Mouse (Mus musculus) limb, embryonic 11.5 days (tissue): ENCODE results near the gene Fam216b. TPM values are rescaled to one million over a fixed set of nuclear protein-coding genes. Genes with fewer than 3 reads are reported as not detected.

Experiments used
- ATAC-seq: fragments of 200-750 bp; cut with Nextera tagmentation; 2 replicates; pipeline ENCODE4 v1.8.0; 2017; ENCODE audit warnings: low read depth; ENCODE audit not compliant: insufficient number of reproducible peaks, low FRiP score, low TSS enrichment
- DNase-seq: peaks from one replicate; pipeline ENCODE4 v3.0.0-alpha.2; 2015; ENCODE audit warnings: low spot score
- H3K27ac ChIP-seq: fragments of 300-500 bp; sonication (generic); replicated peaks from 2 replicates; pipeline ENCODE4 v1.5.1; 2014; ENCODE audit warnings: low read depth, mild to moderate bottlenecking, low read length
- H3K27me3 ChIP-seq: fragments of 300-500 bp; sonication (generic); 2 replicates; pipeline ENCODE4 v1.6.1; 2014; ENCODE audit warnings: mild to moderate bottlenecking, low read length, mixed read lengths; ENCODE audit not compliant: control insufficient read depth, insufficient read depth
- H3K36me3 ChIP-seq: fragments of 300-500 bp; sonication (generic); 2 replicates; pipeline ENCODE4 v1.6.1; 2014; ENCODE audit warnings: mild to moderate bottlenecking, low read length, moderate library complexity, mixed read lengths; ENCODE audit not compliant: control insufficient read depth, insufficient read depth
- H3K4me1 ChIP-seq: fragments of 300-500 bp; sonication (generic); 2 replicates; pipeline ENCODE4 v1.6.1; 2014; ENCODE audit warnings: low read length, mixed read lengths; ENCODE audit not compliant: control insufficient read depth, insufficient read depth
- H3K4me2 ChIP-seq: fragments of 300-500 bp; sonication (generic); 2 replicates; pipeline ENCODE4 v1.6.1; 2014; ENCODE audit warnings: low read depth, mild to moderate bottlenecking, moderate library complexity; ENCODE audit not compliant: severe bottlenecking
- H3K4me3 ChIP-seq: fragments of 300-500 bp; sonication (generic); 2 replicates; pipeline ENCODE4 v1.5.1; 2014; ENCODE audit warnings: low read depth, low read length
- H3K9ac ChIP-seq: fragments of 300-500 bp; sonication (generic); 2 replicates; pipeline ENCODE4 v1.6.1; 2014; ENCODE audit warnings: mild to moderate bottlenecking, low read length
- H3K9me3 ChIP-seq: fragments of 300-500 bp; sonication (generic); 2 replicates; pipeline ENCODE4 v1.6.1; 2016; ENCODE audit warnings: low read length; ENCODE audit not compliant: control insufficient read depth
- WGBS: fragments of 180-500 bp; shearing (Covaris S2); extraction: QIAGEN DNeasy Blood & Tissue Kit; methylation state at CpG from one replicate; pipeline ENCODE4 v1.1.7; 2014; 5-methylcytosine and 5-hydroxymethylcytosine counted together
- polyA plus RNA-seq: library from polyadenylated mRNA; unstranded; fragments of >200 nt; fragmentation: Nextera tagmentation; extraction: Ambion mirVana; gene quantifications from 2 replicates; pipeline ENCODE4 v1.2.1, GENCODE M21; 2014

Fam216b gene
- not detected in 2 replicates for polyA plus RNA-seq

- no peaks in the 10 kb centered on the region for H3K27me3 ChIP-seq
- H3K4me2 ChIP-seq, result no peak within 1 kb of the TSS
- no peak within 1 kb of the TSS for H3K9ac ChIP-seq
- no peak within 1 kb of the TSS for H3K27ac ChIP-seq
- no peak for ATAC-seq
- no peaks in the 10 kb centered on the region for H3K36me3 ChIP-seq
- H3K4me1 ChIP-seq, result no peaks in the 10 kb centered on the region
- no peaks in the 10 kb centered on the region for H3K9me3 ChIP-seq
- DNase-seq, result no peak
- H3K4me3 ChIP-seq, result no peak within 1 kb of the TSS
- WGBS, result 92% methylated on average over 6 of the region's 6 CpGs
Measured at GRCm38 (mm10) chr14:78088907-78089306, at the start of gene Fam216b. Gene Fam216b (minus strand): TSS chr14:78089007.

GRCm38 (mm10) chr14:78132368-78133052 is 43.7 kb upstream of the Fam216b start:
- Histone ChIP-seq H3K9me3 (no peaks in the 10 kb centered on the region), H3K36me3 (no peaks in the 10 kb centered on the region), H3K4me2 (no peak overlapping the region), H3K4me3 (no peak overlapping the region), H3K27ac (no peak overlapping the region), H3K9ac (no peak overlapping the region), H3K4me1 (0 out of 2 replicates have a peak, but pooled peaks cover 3% of the 10 kb centered on the region), H3K27me3 (no peaks in the 10 kb centered on the region)
- WGBS, result 48% methylated on average over 5 of the region's 5 CpGs
- no peak for DNase-seq
- no peak for ATAC-seq

DNA sequence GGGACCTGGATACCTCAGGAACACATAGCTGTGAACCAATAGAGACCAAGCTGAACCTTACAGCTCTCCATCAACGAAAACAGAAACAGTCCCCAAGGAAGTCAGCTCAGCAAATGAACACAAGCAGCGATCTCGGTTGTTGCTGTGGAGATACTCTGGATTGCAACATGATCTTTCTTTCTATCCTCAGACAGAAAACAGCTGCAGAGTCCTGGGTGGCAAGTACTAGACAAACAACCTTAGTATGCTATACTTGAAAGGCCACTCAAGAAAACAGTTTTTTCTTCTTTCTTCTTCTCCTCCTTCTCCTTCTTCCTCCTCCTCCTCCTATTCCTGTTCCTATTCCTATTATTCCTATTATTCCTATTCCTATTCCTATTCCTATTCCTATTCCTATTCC is 37.9 kb upstream of the Fam216b start:
- Histone ChIP-seq H3K36me3 (no peaks in the 10 kb centered on the region), H3K27me3 (no peaks in the 10 kb centered on the region), H3K4me2 (no peak overlapping the region), H3K9me3 (no peaks in the 10 kb centered on the region), H3K27ac (no peak overlapping the region), H3K9ac (no peak overlapping the region), H3K4me1 (no peaks in the 10 kb centered on the region), H3K4me3 (no peak overlapping the region)
- ATAC-seq, result no peak
- WGBS, result 65% methylated on average over 3 of the region's 3 CpGs
- no peak for DNase-seq

DNA sequence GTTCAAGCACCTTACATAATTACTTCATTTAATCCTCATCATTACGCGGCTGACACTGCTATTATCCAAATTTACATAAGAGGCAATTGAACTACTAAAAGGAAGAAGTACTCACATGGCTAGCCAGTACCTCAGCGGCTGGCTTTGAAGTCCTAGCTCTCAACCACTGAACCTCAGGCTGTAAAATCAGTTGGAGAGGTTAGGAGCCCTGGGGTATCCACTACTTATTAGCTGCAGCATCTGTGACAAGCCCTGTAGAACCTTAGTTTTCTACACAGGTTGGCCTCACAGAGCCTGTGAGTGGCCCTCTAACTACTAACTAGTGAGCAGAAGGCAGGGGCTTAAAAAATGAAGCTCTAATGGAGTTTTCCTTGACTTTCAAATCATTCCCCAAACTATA is 31.5 kb upstream of the Fam216b start:
- no peak for DNase-seq
- Histone ChIP-seq H3K4me2 (no peak overlapping the region), H3K27ac (no peak overlapping the region), H3K4me1 (no peaks in the 10 kb centered on the region), H3K9me3 (no peaks in the 10 kb centered on the region), H3K27me3 (no peaks in the 10 kb centered on the region), H3K4me3 (no peak overlapping the region), H3K36me3 (no peaks in the 10 kb centered on the region), H3K9ac (no peak overlapping the region)
- WGBS, result 31% methylated on average over 3 of the region's 3 CpGs
- no peak for ATAC-seq

GRCm38 (mm10) chr14:78119449-78120200 is 30.8 kb upstream of the Fam216b start:
- no peaks in the 10 kb centered on the region for H3K27me3 ChIP-seq
- no peaks in the 10 kb centered on the region for H3K4me1 ChIP-seq
- H3K4me2 ChIP-seq, result no peak overlapping the region
- no peak for DNase-seq
- H3K36me3 ChIP-seq, result no peaks in the 10 kb centered on the region
- ATAC-seq, result no peak
- no peak overlapping the region for H3K4me3 ChIP-seq
- WGBS, result 55% methylated on average over 10 of the region's 10 CpGs
- no peak overlapping the region for H3K9ac ChIP-seq
- H3K27ac ChIP-seq, result no peak overlapping the region
- H3K9me3 ChIP-seq, result no peaks in the 10 kb centered on the region

- Histone ChIP-seq H3K9ac (no peak overlapping the region), H3K4me3 (no peak overlapping the region), H3K4me2 (no peak overlapping the region), H3K27me3 (no peaks in the 10 kb centered on the region), H3K27ac (no peak overlapping the region), H3K4me1 (no peaks in the 10 kb centered on the region), H3K9me3 (no peaks in the 10 kb centered on the region), H3K36me3 (no peaks in the 10 kb centered on the region)
- DNase-seq, result no peak
- ATAC-seq, result no peak
- WGBS, result 83% methylated on average over 4 of the region's 4 CpGs
Measured at GRCm38 (mm10) chr14:78117671-78118070, 28.9 kb upstream of the Fam216b start.

DNA sequence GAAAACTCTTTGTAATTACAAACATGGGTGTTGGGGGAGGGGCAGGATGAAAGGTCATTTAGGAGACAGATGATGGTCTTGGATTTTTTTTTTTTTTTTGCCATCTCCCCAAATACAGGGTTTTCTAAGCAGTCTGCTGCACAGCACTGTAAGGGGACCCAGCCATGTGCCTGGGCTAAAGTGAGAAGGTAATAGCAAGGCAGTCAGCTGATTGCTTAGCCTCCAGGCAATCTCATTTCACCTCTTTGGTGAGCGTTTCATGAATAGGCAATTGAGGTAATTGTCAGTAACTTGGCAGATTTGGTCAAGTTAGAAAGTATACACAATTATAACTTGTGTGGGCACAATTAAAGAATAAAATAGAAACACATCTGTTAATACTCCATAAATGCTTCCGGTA is 28.5 kb upstream of the Fam216b start:
- no peak overlapping the region for H3K9ac ChIP-seq
- ATAC-seq (no peak), DNase-seq (no peak)
- no peaks in the 10 kb centered on the region for H3K27me3 ChIP-seq
- WGBS, result 58% methylated on average over 2 of the region's 2 CpGs
- H3K27ac ChIP-seq, result no peak overlapping the region
- H3K4me1 ChIP-seq, result no peaks in the 10 kb centered on the region
- H3K4me3 ChIP-seq, result no peak overlapping the region
- H3K4me2 ChIP-seq, result no peak overlapping the region
- no peaks in the 10 kb centered on the region for H3K36me3 ChIP-seq
- H3K9me3 ChIP-seq, result no peaks in the 10 kb centered on the region

DNA sequence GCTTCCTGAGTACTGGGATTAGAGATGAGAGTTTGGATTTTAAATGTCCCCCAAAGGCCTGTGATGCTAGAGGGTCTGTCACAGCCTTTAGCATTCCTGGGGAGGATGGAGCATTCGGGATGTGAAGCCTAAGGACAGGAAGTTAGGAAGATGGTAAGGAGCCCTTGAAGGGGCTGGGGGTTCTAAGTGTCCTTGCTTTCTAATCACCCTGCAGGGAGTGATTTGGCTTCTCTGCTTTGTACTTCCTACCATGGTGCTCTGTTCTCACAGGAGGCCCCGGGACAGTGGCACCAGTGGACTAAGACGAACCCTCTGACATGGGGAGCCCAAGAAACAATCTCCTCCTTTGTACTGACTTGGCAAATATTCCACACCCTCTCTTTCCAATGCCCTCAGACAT is 23.7 kb upstream of the Fam216b start:
- Histone ChIP-seq H3K4me2 (no peak overlapping the region), H3K9me3 (no peaks in the 10 kb centered on the region), H3K27me3 (no peaks in the 10 kb centered on the region), H3K4me3 (no peak overlapping the region), H3K27ac (no peak overlapping the region), H3K36me3 (no peaks in the 10 kb centered on the region), H3K4me1 (no peaks in the 10 kb centered on the region), H3K9ac (no peak overlapping the region)
- WGBS, result 91% methylated on average over 3 of the region's 3 CpGs
- no peak for DNase-seq
- no peak for ATAC-seq
